Mouse (Mus musculus) lung, adult 2 months (tissue): ENCODE results near the gene Timm8b. TPM values are rescaled to one million over a fixed set of nuclear protein-coding genes. Genes with fewer than 3 reads are reported as not detected.

ENCODE experiments used
- DNase-seq: peaks from one replicate; pipeline ENCODE4 v3.0.0; 2022
- H3K4me1 ChIP-seq: fragments of 200-500 bp; 2 replicates; pipeline ENCODE4 v1.6.1; 2011; ENCODE audit warnings: low read length; ENCODE audit not compliant: control insufficient read depth, insufficient read depth
- H3K4me3 ChIP-seq: fragments of 200-500 bp; replicated peaks from 2 replicates; pipeline ENCODE3; 2011; ENCODE audit warnings: low read depth, mild to moderate bottlenecking, control low read depth, low read length; ENCODE audit errors: extremely low read depth
- CTCF ChIP-seq: fragments of 200-500 bp; IDR thresholded peaks from 2 replicates; pipeline ENCODE4 v1.5.1; 2011; ENCODE audit warnings: mild to moderate bottlenecking, low read length, control low read depth; ENCODE audit not compliant: insufficient read depth
- POLR2A ChIP-seq: fragments of 200-500 bp; IDR thresholded peaks from 2 replicates; pipeline ENCODE4 v1.6.1; 2011; ENCODE audit warnings: low read depth, mild to moderate bottlenecking, control low read depth, low read length, borderline replicate concordance; ENCODE audit errors: extremely low read depth
- WGBS: fragments of 180-500 bp; shearing (Covaris S2); methylation state at CpG from one replicate; pipeline ENCODE4 v1.1.7; 2018; 5-methylcytosine and 5-hydroxymethylcytosine counted together
- polyA plus RNA-seq: library from polyadenylated mRNA; depleted of rRNA; stranded (reverse); fragments of >200 nt; gene quantifications from 2 replicates; pipeline ENCODE4 v1.2.3, GENCODE M21; 2012; rRNA removed

The Timm8b gene
- polyA plus RNA-seq, result 80.5 and 90.8 TPM in 2 replicates

GRCm38 (mm10) chr9:50603189-50603997, at the start of gene Timm8b, which contains the start of gene Sdhd:
Timm8b (plus strand) TSS chr9:50603910.
Sdhd (minus strand) TSS chr9:50603812.
- peak; percentile 96 for TF ChIP-seq POLR2A
- no peak for TF ChIP-seq CTCF
- Histone ChIP-seq H3K4me3 (peak within 1 kb of the TSS; percentile 78), H3K4me1 (peaks cover 10% of the 10 kb centered on the region)
- DNase-seq, result peak; percentile 90
- WGBS, result under 1% methylated on average over 48 of the region's 48 CpGs

GRCm38 (mm10) chr9:50554241-50555093, 49.2 kb upstream of the Timm8b start, which contains the start of gene Il18:
Il18 (plus strand) TSS chr9:50554827.
- peak; percentile 34 for DNase-seq
- Histone ChIP-seq H3K4me3 (peak within 1 kb of the TSS; percentile 54), H3K4me1 (no peaks in the 10 kb centered on the region; the same call in 1 of the 2 replicates)
- 31% methylated on average over 12 of the region's 12 CpGs for WGBS
- no peak for TF ChIP-seq POLR2A
- no peak for TF ChIP-seq CTCF

GRCm38 (mm10) chr9:50555094-50555446, 48.6 kb upstream of the Timm8b start, which contains the start of gene Bco2:
Bco2 (minus strand) TSS chr9:50555181.
- no peak for TF ChIP-seq CTCF
- no peak for TF ChIP-seq POLR2A
- DNase-seq, result no peak
- H3K4me3 ChIP-seq, result peak within 1 kb of the TSS; percentile 54
- WGBS, result 28% methylated on average over 2 of the region's 2 CpGs
- H3K4me1 ChIP-seq, result no peaks in the 10 kb centered on the region; the same call in 1 of the 2 replicates

GRCm38 (mm10) chr9:50561145-50561917, 42.4 kb upstream of the Timm8b start, which contains the start of gene Tex12:
Tex12 (minus strand) TSS chr9:50561325.
- Histone ChIP-seq H3K4me3 (no peak within 1 kb of the TSS), H3K4me1 (no peaks in the 10 kb centered on the region)
- no peak for DNase-seq
- TF ChIP-seq POLR2A, result no peak
- no peak for TF ChIP-seq CTCF
- WGBS, result 86% methylated on average over 38 of the region's 38 CpGs

- TF ChIP-seq CTCF (no peak), POLR2A (no peak)
- WGBS, result 68% methylated on average over 2 of the region's 2 CpGs
- H3K4me3 ChIP-seq, result no peak overlapping the region
- H3K4me1 ChIP-seq, result no peaks in the 10 kb centered on the region
- DNase-seq, result no peak
Measured at GRCm38 (mm10) chr9:50561918-50562360, 41.8 kb upstream of the Timm8b start.

GRCm38 (mm10) chr9:50565173-50565572, 38.5 kb upstream of the Timm8b start:
- TF ChIP-seq POLR2A (no peak), CTCF (no peak)
- Histone ChIP-seq H3K4me1 (no peaks in the 10 kb centered on the region), H3K4me3 (no peak overlapping the region)
- WGBS, result 60% methylated on average over 7 of the region's 7 CpGs
- DNase-seq, result no peak

GRCm38 (mm10) chr9:50565940-50566339, 37.8 kb upstream of the Timm8b start:
- no peaks in the 10 kb centered on the region for H3K4me1 ChIP-seq
- WGBS, result 34% methylated on average over 4 of the region's 4 CpGs
- DNase-seq, result no peak
- H3K4me3 ChIP-seq, result no peak overlapping the region
- TF ChIP-seq POLR2A, result no peak
- TF ChIP-seq CTCF, result no peak

- no peaks in the 10 kb centered on the region for H3K4me1 ChIP-seq
- DNase-seq, result no peak
- TF ChIP-seq CTCF, result no peak
- TF ChIP-seq POLR2A, result no peak
- 77% methylated on average over 4 of the region's 4 CpGs for WGBS
- H3K4me3 ChIP-seq, result no peak overlapping the region
Measured at GRCm38 (mm10) chr9:50567372-50567771, 36.3 kb upstream of the Timm8b start.

- 75% methylated on average over 2 of the region's 2 CpGs for WGBS
- TF ChIP-seq CTCF (no peak), POLR2A (no peak)
- Histone ChIP-seq H3K4me3 (no peak overlapping the region), H3K4me1 (no peaks in the 10 kb centered on the region)
- DNase-seq, result no peak
Measured at GRCm38 (mm10) chr9:50567881-50568280, 35.8 kb upstream of the Timm8b start.
